Mouse (Mus musculus): ENCODE measurements around the gene Scp2. TPM values are rescaled to one million over a fixed set of nuclear protein-coding genes. Genes with fewer than 3 reads are reported as not detected.

Scp2 gene
- polyA plus RNA-seq, 1 experiment: 209 TPM

- Histone ChIP-seq H3K27ac (ENCODE audit: insufficient read depth, low read depth, low read length) (no peak overlapping the region), H3K27me3 (ENCODE audit: control insufficient read depth, insufficient read depth, low read length) (no peaks in the 10 kb centered on the region), H3K4me3 (ENCODE audit: low read depth, low read length) (no peak overlapping the region), H3K4me1 (ENCODE audit: control insufficient read depth, insufficient read depth, insufficient read length, low read length) (no peaks in the 10 kb centered on the region), H3K36me3 (ENCODE audit: control insufficient read depth, insufficient read depth, low read length) (peaks cover 68% of the 10 kb centered on the region)
- WGBS: 82% methylated on average over 8 of the region's 8 CpGs
- TF ChIP-seq POLR2A (IDR thresholded peaks at IDR 0.05; ENCODE audit: low read depth, low read length): no peak
- TF ChIP-seq CTCF (IDR thresholded peaks at IDR 0.05; ENCODE audit: extremely low read depth, insufficient read length, insufficient replicate concordance, low read depth, low read length): no peak
Observed at GRCm38 (mm10) chr4:108046136-108046535, 98.7 kb downstream of the Scp2 start.

DNA sequence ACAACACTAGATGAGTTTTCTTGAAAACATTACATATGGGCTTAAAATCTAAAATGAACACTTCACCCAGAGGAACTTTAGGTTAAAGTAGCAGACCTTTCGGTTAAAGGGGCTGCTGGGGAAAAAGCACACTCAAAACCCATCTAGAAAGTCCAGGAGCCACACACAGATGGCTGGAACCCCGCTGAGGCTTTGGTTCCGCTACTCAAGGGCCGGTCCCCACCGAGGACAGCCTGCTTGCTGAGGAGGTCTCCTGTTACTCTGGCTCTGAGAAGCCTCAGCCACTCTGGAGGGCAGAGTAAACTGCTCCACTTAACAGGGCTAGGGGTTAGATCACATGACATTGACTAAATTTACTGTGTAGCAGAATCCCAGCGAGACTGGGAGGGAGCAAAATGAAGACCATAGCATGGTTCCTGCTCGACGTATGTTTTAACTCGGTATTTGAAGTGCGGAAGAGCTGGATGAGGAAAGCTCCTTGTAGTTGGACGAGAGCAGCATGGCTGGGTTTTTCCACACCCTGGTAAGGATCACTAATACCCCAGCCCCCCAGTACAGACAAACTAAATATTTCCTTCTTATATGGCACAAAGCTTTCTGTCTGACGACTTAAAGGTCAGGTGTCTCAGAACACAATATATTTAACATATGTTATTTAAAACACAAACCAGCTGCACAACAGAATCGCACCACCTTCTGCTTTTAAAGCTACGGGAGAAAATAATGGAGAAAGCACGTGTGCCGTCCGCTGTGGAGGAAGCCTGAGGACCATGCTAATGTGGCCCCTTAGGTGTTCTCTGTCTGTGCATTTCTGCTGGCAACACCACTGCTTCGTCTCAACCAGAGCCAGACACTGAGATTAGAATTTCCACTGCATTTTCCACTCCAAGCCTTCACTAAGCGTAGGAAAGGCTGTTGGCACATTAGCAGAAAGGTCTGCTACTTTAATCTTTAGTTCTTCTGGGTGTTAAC is 99.4 kb downstream of the Scp2 start:
- Histone ChIP-seq H3K36me3 (ENCODE audit: control insufficient read depth, insufficient read depth, low read length) (peaks cover 67% of the 10 kb centered on the region), H3K27ac (ENCODE audit: insufficient read depth, low read depth, low read length) (no peak overlapping the region), H3K4me1 (ENCODE audit: control insufficient read depth, insufficient read depth, insufficient read length, low read length) (no peaks in the 10 kb centered on the region), H3K4me3 (ENCODE audit: low read depth, low read length) (no peak overlapping the region), H3K27me3 (ENCODE audit: control insufficient read depth, insufficient read depth, low read length) (no peaks in the 10 kb centered on the region)
- TF ChIP-seq POLR2A (IDR thresholded peaks at IDR 0.05; ENCODE audit: low read depth, low read length) (no peak), CTCF (IDR thresholded peaks at IDR 0.05; ENCODE audit: extremely low read depth, insufficient read length, insufficient replicate concordance, low read depth, low read length) (no peak)
- 88% methylated on average over 19 of the region's 19 CpGs for WGBS

DNA sequence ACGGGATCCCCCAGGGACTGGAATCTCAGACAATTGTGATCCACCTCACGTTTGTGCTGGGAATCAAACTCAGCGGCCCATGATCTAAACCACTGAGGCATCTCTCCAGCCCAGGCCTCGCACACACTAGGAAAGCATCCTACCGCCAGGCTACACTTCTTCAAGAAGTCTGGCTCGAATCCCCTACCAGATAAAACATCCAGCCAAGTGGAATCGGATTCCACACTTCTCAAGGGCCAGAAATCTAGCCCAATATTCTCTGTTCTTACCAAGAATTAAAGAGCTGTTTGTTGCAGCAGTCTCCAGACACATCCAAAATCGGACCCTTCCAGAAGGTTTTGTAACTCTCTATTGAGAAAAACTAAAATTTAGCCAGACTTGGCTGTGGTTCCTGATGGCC is 107.8 kb downstream of the Scp2 start:
- WGBS: 88% methylated on average over 8 of the region's 8 CpGs
- Histone ChIP-seq H3K27me3 (ENCODE audit: control insufficient read depth, insufficient read depth, low read length) (no peaks in the 10 kb centered on the region), H3K36me3 (ENCODE audit: control insufficient read depth, insufficient read depth, low read length) (peaks cover 11% of the 10 kb centered on the region), H3K4me1 (ENCODE audit: control insufficient read depth, insufficient read depth, insufficient read length, low read length) (no peaks in the 10 kb centered on the region), H3K27ac (ENCODE audit: insufficient read depth, low read depth, low read length) (no peak overlapping the region), H3K4me3 (ENCODE audit: low read depth, low read length) (no peak overlapping the region)
- no peak for TF ChIP-seq CTCF (IDR thresholded peaks at IDR 0.05; ENCODE audit: extremely low read depth, insufficient read length, insufficient replicate concordance, low read depth, low read length)

- TF ChIP-seq CTCF (IDR thresholded peaks at IDR 0.05; ENCODE audit: extremely low read depth, insufficient read length, insufficient replicate concordance, low read depth, low read length): no peak
- TF ChIP-seq POLR2A (IDR thresholded peaks at IDR 0.05; ENCODE audit: low read depth, low read length): no peak
Observed at GRCm38 (mm10) chr4:108033041-108033764, 111.6 kb downstream of the Scp2 start.

GRCm38 (mm10) chr4:108032352-108032849 is 112.4 kb downstream of the Scp2 start:
- Histone ChIP-seq H3K36me3 (ENCODE audit: control insufficient read depth, insufficient read depth, low read length) (no peaks in the 10 kb centered on the region; the same call in 1 of the 2 replicates), H3K4me1 (ENCODE audit: control insufficient read depth, insufficient read depth, insufficient read length, low read length) (peaks cover 16% of the 10 kb centered on the region), H3K27ac (ENCODE audit: insufficient read depth, low read depth, low read length) (peak overlapping the region; percentile 15), H3K4me3 (ENCODE audit: low read depth, low read length) (peak overlapping the region; percentile 75), H3K27me3 (ENCODE audit: control insufficient read depth, insufficient read depth, low read length) (no peaks in the 10 kb centered on the region; the same call in 1 of the 2 replicates)
- WGBS: 64% methylated on average over 11 of the region's 11 CpGs
- no peak for TF ChIP-seq CTCF (IDR thresholded peaks at IDR 0.05; ENCODE audit: extremely low read depth, insufficient read length, insufficient replicate concordance, low read depth, low read length)
- TF ChIP-seq POLR2A (IDR thresholded peaks at IDR 0.05; ENCODE audit: low read depth, low read length): no peak

More at GRCm38 (mm10) chr4:108033041-108033764, 111.6 kb downstream of the Scp2 start:
- Histone ChIP-seq H3K36me3 (ENCODE audit: control insufficient read depth, insufficient read depth, low read length) (no peaks in the 10 kb centered on the region; the same call in 1 of the 2 replicates), H3K27me3 (ENCODE audit: control insufficient read depth, insufficient read depth, low read length) (no peaks in the 10 kb centered on the region; the same call in 1 of the 2 replicates), H3K4me3 (ENCODE audit: low read depth, low read length) (no peak overlapping the region), H3K27ac (ENCODE audit: insufficient read depth, low read depth, low read length) (0 out of 2 replicates have a peak overlapping the region, but pooled peaks have one; percentile 15), H3K4me1 (ENCODE audit: control insufficient read depth, insufficient read depth, insufficient read length, low read length) (peaks cover 8% of the 10 kb centered on the region)
- 86% methylated on average over 8 of the region's 8 CpGs for WGBS

- under 1% methylated on average over 75 of the region's 86 CpGs for WGBS
- peaks cover 23% of the 10 kb centered on the region for H3K4me1 ChIP-seq (ENCODE audit: control insufficient read depth, insufficient read depth, insufficient read length, low read length)
- no peaks in the 10 kb centered on the region; the same call in 1 of the 2 replicates for H3K27me3 ChIP-seq (ENCODE audit: control insufficient read depth, insufficient read depth, low read length)
- peak overlapping the region; percentile 75 for H3K4me3 ChIP-seq (ENCODE audit: low read depth, low read length)
- no peak for TF ChIP-seq CTCF (IDR thresholded peaks at IDR 0.05; ENCODE audit: extremely low read depth, insufficient read length, insufficient replicate concordance, low read depth, low read length)
- peak; percentile 9; the same call in 1 of the 2 replicates for TF ChIP-seq POLR2A (IDR thresholded peaks at IDR 0.05; ENCODE audit: low read depth, low read length)
- no peaks in the 10 kb centered on the region for H3K36me3 ChIP-seq (ENCODE audit: control insufficient read depth, insufficient read depth, low read length)
- peak overlapping the region; percentile 25 for H3K27ac ChIP-seq (ENCODE audit: insufficient read depth, low read depth, low read length)
Observed at GRCm38 (mm10) chr4:108031502-108032351, 113.1 kb downstream of the Scp2 start.

All from small intestine, adult 2 months (tissue).